Mouse (Mus musculus): Measurements from ENCODE around the gene Stx4a. TPM values are rescaled to one million over a fixed set of nuclear protein-coding genes. Genes with fewer than 3 reads are reported as not detected.
"Not testable (repeated sequence)": the region's sequence is repeated elsewhere in the genome, so short reads cannot be mapped to it uniquely, and the experiment has no call there.

The Stx4a gene
- polyA plus RNA-seq, 1 experiment from 2014 or later = 19.4 TPM

DNA sequence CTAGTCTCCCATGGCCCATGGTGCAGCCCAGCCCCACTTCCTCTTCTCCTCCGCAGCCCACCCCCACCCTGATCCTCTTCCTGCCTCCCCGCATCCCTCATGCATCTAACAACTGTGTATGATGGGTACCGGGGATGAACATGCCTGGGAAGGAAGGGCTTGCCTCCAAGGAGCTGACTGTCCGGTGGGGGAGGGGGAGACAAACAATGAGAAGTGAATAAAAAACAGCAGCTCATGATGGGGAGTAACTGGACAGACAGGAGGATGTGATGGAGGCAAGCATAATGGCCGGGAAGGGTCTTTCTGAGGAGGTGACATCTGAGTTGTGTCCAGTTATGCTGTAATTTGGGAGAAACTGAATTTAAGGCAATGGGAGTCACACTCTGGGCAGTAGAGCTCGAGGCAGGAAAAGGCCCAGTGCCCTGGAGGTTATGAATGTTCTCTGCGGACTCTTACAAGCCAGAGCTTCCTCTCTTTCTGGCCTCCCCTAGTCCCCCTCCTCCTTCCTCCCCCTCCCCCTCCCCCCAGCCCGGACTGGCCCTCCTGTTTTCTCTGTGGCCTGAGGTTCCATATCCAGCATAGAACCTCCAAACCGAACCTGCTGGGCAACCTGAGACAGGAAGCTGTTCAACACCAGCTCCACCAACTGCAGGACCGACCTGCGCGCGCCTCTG lies 3.1 kb upstream of the Stx4a start:
- Histone ChIP-seq H3K36me3 (ENCODE audit: control insufficient read depth, insufficient read depth, low read length) (no peaks in the 10 kb centered on the region), H3K27me3 (replicated peaks; ENCODE audit: control insufficient read depth, insufficient read depth, low read length) (no peaks in the 10 kb centered on the region), H3K4me2 (no peak overlapping the region), H3K9ac (ENCODE audit: low read depth, low read length) (no peak overlapping the region), H3K9me3 (ENCODE audit: control insufficient read depth, low read length) (no peaks in the 10 kb centered on the region), H3K4me3 (ENCODE audit: low read depth, low read length) (no peak overlapping the region), H3K27ac (ENCODE audit: low read depth, low read length) (peak overlapping the region; percentile 45; the same call in 1 of the 2 replicates), H3K4me1 (replicated peaks; ENCODE audit: control insufficient read depth, insufficient read depth, low read length) (peaks cover 11% of the 10 kb centered on the region)
- no peak for ATAC-seq (replicated peaks; ENCODE audit: low FRiP score)
- WGBS = 53% methylated on average over 13 of the region's 13 CpGs
- DNase-seq (ENCODE audit: low spot score) = no peak

GRCm38 (mm10) chr7:127822494-127822893 lies 1.6 kb upstream of the Stx4a start:
- Histone ChIP-seq H3K9ac (ENCODE audit: low read depth, low read length) (no peak overlapping the region), H3K4me2 (no peak overlapping the region), H3K9me3 (ENCODE audit: control insufficient read depth, low read length) (no peaks in the 10 kb centered on the region), H3K27me3 (replicated peaks; ENCODE audit: control insufficient read depth, insufficient read depth, low read length) (no peaks in the 10 kb centered on the region), H3K4me1 (replicated peaks; ENCODE audit: control insufficient read depth, insufficient read depth, low read length) (0 out of 2 replicates have a peak, but pooled peaks cover 6% of the 10 kb centered on the region), H3K27ac (ENCODE audit: low read depth, low read length) (no peak overlapping the region), H3K36me3 (ENCODE audit: control insufficient read depth, insufficient read depth, low read length) (no peaks in the 10 kb centered on the region), H3K4me3 (ENCODE audit: low read depth, low read length) (no peak overlapping the region)
- WGBS = 80% methylated on average over 3 of the region's 3 CpGs
- ATAC-seq (replicated peaks; ENCODE audit: low FRiP score) (no peak), DNase-seq (ENCODE audit: low spot score) (no peak)

- Histone ChIP-seq H3K36me3 (ENCODE audit: control insufficient read depth, insufficient read depth, low read length) (no peaks in the 10 kb centered on the region), H3K9ac (ENCODE audit: low read depth, low read length) (peak overlapping the region; percentile 53), H3K4me1 (replicated peaks; ENCODE audit: control insufficient read depth, insufficient read depth, low read length) (0 out of 2 replicates have a peak, but pooled peaks cover 6% of the 10 kb centered on the region), H3K9me3 (ENCODE audit: control insufficient read depth, low read length) (no peaks in the 10 kb centered on the region), H3K27ac (ENCODE audit: low read depth, low read length) (no peak overlapping the region), H3K27me3 (replicated peaks; ENCODE audit: control insufficient read depth, insufficient read depth, low read length) (no peaks in the 10 kb centered on the region), H3K4me2 (peak overlapping the region; percentile 67), H3K4me3 (ENCODE audit: low read depth, low read length) (peak overlapping the region; percentile 55)
- ATAC-seq (replicated peaks; ENCODE audit: low FRiP score) = 0 out of 2 replicates have a peak, but pooled peaks have one; percentile 18
- no peak for DNase-seq (ENCODE audit: low spot score)
- WGBS = 80% methylated on average over 11 of the region's 11 CpGs
Observed at GRCm38 (mm10) chr7:127823236-127824171, 590 bp upstream of the Stx4a start.

GRCm38 (mm10) chr7:127835550-127835949 lies 11.5 kb downstream of the Stx4a start:
- Histone ChIP-seq H3K9me3 (ENCODE audit: control insufficient read depth, low read length) (no peaks in the 10 kb centered on the region), H3K27me3 (replicated peaks; ENCODE audit: control insufficient read depth, insufficient read depth, low read length) (no peaks in the 10 kb centered on the region), H3K27ac (ENCODE audit: low read depth, low read length) (no peak overlapping the region), H3K4me3 (ENCODE audit: low read depth, low read length) (no peak overlapping the region), H3K4me1 (replicated peaks; ENCODE audit: control insufficient read depth, insufficient read depth, low read length) (no peaks in the 10 kb centered on the region), H3K9ac (ENCODE audit: low read depth, low read length) (no peak overlapping the region), H3K4me2 (no peak overlapping the region), H3K36me3 (ENCODE audit: control insufficient read depth, insufficient read depth, low read length) (no peaks in the 10 kb centered on the region)
- WGBS = 85% methylated on average over 2 of the region's 2 CpGs
- ATAC-seq (replicated peaks; ENCODE audit: low FRiP score) = no peak
- no peak for DNase-seq (ENCODE audit: low spot score)

GRCm38 (mm10) chr7:127837473-127837872 lies 13.4 kb downstream of the Stx4a start:
- DNase-seq (ENCODE audit: low spot score) (no peak), ATAC-seq (replicated peaks; ENCODE audit: low FRiP score) (no peak)
- no peaks in the 10 kb centered on the region for H3K27me3 ChIP-seq (replicated peaks; ENCODE audit: control insufficient read depth, insufficient read depth, low read length)
- H3K4me3 ChIP-seq (ENCODE audit: low read depth, low read length) = no peak overlapping the region
- H3K9ac ChIP-seq (ENCODE audit: low read depth, low read length) = no peak overlapping the region
- WGBS = 93% methylated on average over 5 of the region's 5 CpGs
- no peaks in the 10 kb centered on the region for H3K36me3 ChIP-seq (ENCODE audit: control insufficient read depth, insufficient read depth, low read length)
- no peak overlapping the region for H3K27ac ChIP-seq (ENCODE audit: low read depth, low read length)
- no peak overlapping the region for H3K4me2 ChIP-seq
- no peaks in the 10 kb centered on the region for H3K9me3 ChIP-seq (ENCODE audit: control insufficient read depth, low read length)
- H3K4me1 ChIP-seq (replicated peaks; ENCODE audit: control insufficient read depth, insufficient read depth, low read length) = peaks cover 7% of the 10 kb centered on the region

DNA sequence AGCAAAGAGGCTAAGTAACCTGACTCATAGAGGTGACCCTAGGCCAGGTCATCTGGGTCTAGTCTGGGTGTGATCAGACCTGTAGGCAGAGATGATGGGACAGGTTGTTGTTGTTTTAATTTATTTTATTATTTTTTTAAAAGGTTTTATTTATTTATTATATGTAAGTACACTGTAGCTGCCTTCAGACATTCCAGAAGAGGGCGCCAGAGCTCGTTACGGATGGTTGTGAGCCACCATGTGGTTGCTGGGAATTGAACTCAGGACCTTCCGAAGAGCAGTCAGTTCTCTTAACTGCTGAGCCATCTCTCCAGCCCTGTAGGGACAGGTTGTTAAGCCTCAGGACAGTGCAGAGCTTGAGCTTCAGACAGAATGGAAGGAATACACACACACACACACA lies 13.8 kb downstream of the Stx4a start:
- not testable (repeated sequence) for H3K9me3 ChIP-seq (ENCODE audit: control insufficient read depth, low read length); H3K4me3 ChIP-seq (ENCODE audit: low read depth, low read length); H3K4me2 ChIP-seq; H3K36me3 ChIP-seq (ENCODE audit: control insufficient read depth, insufficient read depth, low read length); H3K27ac ChIP-seq (ENCODE audit: low read depth, low read length); DNase-seq (ENCODE audit: low spot score); H3K27me3 ChIP-seq (replicated peaks; ENCODE audit: control insufficient read depth, insufficient read depth, low read length); H3K4me1 ChIP-seq (replicated peaks; ENCODE audit: control insufficient read depth, insufficient read depth, low read length); ATAC-seq (replicated peaks; ENCODE audit: low FRiP score); H3K9ac ChIP-seq (ENCODE audit: low read depth, low read length)
- 83% methylated on average over 4 of the region's 4 CpGs for WGBS

DNA sequence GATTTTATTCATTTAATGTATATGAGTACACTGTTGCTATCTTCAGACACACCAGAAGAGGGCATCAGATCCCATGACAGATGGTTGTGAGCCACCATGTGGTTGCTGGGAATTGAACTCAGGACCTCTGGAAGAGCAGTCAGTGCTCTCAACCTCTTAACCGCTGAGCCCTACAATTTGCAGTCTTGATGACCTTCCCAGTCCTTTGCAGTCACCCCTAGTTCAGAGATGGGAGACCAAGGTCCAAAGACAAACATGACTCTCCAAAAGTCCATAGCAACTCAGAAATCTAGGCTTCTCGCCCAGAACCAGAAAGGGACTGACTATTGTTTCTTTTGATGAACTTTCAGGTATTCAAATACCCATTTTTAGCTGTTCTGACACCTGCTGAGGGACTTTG lies 15.9 kb downstream of the Stx4a start:
- not testable (repeated sequence) for ATAC-seq (replicated peaks; ENCODE audit: low FRiP score); H3K4me3 ChIP-seq (ENCODE audit: low read depth, low read length); H3K9me3 ChIP-seq (ENCODE audit: control insufficient read depth, low read length); H3K4me1 ChIP-seq (replicated peaks; ENCODE audit: control insufficient read depth, insufficient read depth, low read length); H3K27ac ChIP-seq (ENCODE audit: low read depth, low read length); H3K27me3 ChIP-seq (replicated peaks; ENCODE audit: control insufficient read depth, insufficient read depth, low read length); DNase-seq (ENCODE audit: low spot score); H3K4me2 ChIP-seq; H3K9ac ChIP-seq (ENCODE audit: low read depth, low read length)
- WGBS = 81% methylated on average over 2 of the region's 2 CpGs
- peaks cover 14% of the 10 kb centered on the region for H3K36me3 ChIP-seq (ENCODE audit: control insufficient read depth, insufficient read depth, low read length)

DNA sequence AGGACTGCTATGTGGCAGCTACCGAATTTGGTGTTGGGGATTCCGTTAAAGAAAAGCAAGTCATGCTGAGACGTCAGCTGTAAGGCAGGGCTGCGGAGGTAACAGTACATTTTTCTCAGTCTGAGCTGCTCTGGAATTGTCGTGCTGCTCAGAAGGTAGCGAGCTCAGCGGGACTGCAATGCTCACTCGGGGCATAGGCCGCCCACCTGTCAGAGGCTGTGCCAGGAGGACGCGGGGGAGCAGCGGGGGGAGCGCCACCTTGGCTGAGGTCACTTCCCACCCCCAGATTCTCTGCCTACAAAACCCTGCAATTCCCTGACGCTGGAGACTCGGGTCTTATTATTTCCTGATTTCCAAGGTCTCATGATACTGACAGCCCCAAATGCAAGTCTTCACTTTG lies 16.8 kb downstream of the Stx4a start:
- 8% methylated on average over 15 of the region's 15 CpGs for WGBS

More for the DNA sequence above, 16.8 kb downstream of the Stx4a start:
- Histone ChIP-seq H3K4me2 (peak overlapping the region; percentile 87), H3K27ac (ENCODE audit: low read depth, low read length) (peak overlapping the region; percentile 83), H3K9me3 (ENCODE audit: control insufficient read depth, low read length) (no peaks in the 10 kb centered on the region), H3K4me1 (replicated peaks; ENCODE audit: control insufficient read depth, insufficient read depth, low read length) (peaks cover 10% of the 10 kb centered on the region), H3K9ac (ENCODE audit: low read depth, low read length) (peak overlapping the region; percentile 71), H3K36me3 (ENCODE audit: control insufficient read depth, insufficient read depth, low read length) (peaks cover 14% of the 10 kb centered on the region), H3K4me3 (ENCODE audit: low read depth, low read length) (peak overlapping the region; percentile 72), H3K27me3 (replicated peaks; ENCODE audit: control insufficient read depth, insufficient read depth, low read length) (no peaks in the 10 kb centered on the region)
- ATAC-seq (replicated peaks; ENCODE audit: low FRiP score) (peak; percentile 35; the same call in 1 of the 2 replicates), DNase-seq (ENCODE audit: low spot score) (no peak)

All from liver, embryonic 11.5 days (tissue).